Mouse (Mus musculus): ENCODE measurements around the gene Susd5. TPM values are rescaled to one million over a fixed set of nuclear protein-coding genes. Genes with fewer than 3 reads are reported as not detected.

The Susd5 gene
- 0.39 and 0.65 TPM in 2 replicates for polyA plus RNA-seq (2014; fragmentation: Nextera tagmentation; extraction: Ambion mirVana)

DNA sequence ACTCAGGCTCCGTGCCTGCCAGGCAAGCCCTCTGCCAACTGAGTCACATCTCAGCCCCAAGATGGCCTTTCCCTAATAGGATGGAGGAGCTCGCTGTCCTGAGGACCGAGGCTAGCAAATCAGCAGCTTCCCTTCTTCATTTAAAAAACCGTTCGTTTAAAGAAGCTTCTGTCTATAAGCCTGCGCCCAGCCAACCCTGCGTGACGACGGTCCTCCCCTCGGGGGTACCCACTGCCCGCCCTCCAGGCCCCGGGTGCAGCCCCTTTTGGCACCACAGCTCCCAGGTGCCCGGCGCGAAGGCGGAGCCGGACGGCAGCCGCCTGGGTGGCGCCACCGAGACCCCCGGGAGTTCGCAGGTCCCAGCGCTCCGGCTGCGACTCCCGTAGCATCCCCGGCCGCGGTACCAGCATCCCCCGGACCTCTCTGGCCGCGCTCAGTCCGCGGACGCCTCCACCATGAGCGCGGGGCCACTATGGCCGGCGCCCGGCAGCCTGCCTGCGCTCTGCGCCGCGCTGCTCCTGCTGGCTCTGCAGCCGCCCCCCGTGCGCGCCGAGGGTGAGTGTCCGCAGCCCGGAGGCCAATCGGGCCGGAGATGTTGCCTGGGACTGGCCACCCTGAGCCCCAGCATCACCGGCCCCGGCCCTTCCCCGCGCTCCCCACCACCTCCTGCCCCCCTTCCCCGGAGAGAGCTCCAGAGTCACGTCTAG lies at the start of gene Susd5:
Gene Susd5, plus strand, starts transcription at position 51 of the 707 bp plus-strand sequence.
- peak; percentile 48 for ATAC-seq (ENCODE audit: low FRiP score)
- Histone ChIP-seq H3K4me2 (replicated peaks) (peak within 1 kb of the TSS; percentile 70), H3K4me3 (replicated peaks; ENCODE audit: low read length) (peak within 1 kb of the TSS; percentile 46), H3K27ac (no peak within 1 kb of the TSS), H3K9me3 (ENCODE audit: control insufficient read depth, low read length) (no peaks in the 10 kb centered on the region), H3K9ac (peak within 1 kb of the TSS; percentile 59), H3K4me1 (replicated peaks; ENCODE audit: control insufficient read depth, insufficient read depth, low read length) (peaks cover 5% of the 10 kb centered on the region; the same call in 1 of the 2 replicates), H3K27me3 (ENCODE audit: control insufficient read depth, insufficient read depth, low read length) (peaks cover 42% of the 10 kb centered on the region), H3K36me3 (replicated peaks; ENCODE audit: control insufficient read depth, insufficient read depth) (no peaks in the 10 kb centered on the region)
- WGBS, result under 1% methylated on average over 56 of the region's 60 CpGs
- peak; percentile 26 for DNase-seq (ENCODE audit: low spot score)

DNA sequence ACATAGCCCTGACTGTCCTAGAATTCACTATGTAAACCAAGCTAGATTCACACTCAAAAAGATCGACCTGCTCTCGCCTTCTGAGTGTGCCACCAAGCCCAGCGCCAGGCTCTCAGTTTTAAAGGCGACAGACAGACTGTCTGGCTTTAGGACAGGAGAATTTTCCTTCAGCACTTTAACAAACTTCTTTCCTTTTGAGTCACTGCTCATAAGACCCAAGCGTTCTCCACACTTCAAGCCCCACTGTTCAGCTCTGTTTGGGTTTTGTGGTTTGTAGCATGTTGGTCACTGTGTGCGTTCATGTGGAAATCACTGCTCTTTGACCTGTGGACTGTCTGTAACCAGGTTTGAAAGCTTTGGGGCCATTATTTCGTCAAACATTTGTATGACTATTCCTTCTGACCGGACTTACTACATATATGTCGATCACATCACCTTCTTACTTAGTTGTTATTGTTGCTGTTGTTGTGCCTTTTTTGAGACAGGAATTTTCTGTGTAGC lies 49.0 kb upstream of the Susd5 start:
- H3K4me2 ChIP-seq (replicated peaks), result no peak overlapping the region
- H3K4me1 ChIP-seq (replicated peaks; ENCODE audit: control insufficient read depth, insufficient read depth, low read length), result no peaks in the 10 kb centered on the region
- H3K9ac ChIP-seq, result no peak overlapping the region
- no peak for ATAC-seq (ENCODE audit: low FRiP score)
- no peaks in the 10 kb centered on the region for H3K36me3 ChIP-seq (replicated peaks; ENCODE audit: control insufficient read depth, insufficient read depth)
- H3K4me3 ChIP-seq (replicated peaks; ENCODE audit: low read length), result no peak overlapping the region
- no peaks in the 10 kb centered on the region for H3K27me3 ChIP-seq (ENCODE audit: control insufficient read depth, insufficient read depth, low read length)
- H3K9me3 ChIP-seq (ENCODE audit: control insufficient read depth, low read length), result no peaks in the 10 kb centered on the region
- 94% methylated on average over 9 of the region's 9 CpGs for WGBS
- DNase-seq (ENCODE audit: low spot score), result no peak
- H3K27ac ChIP-seq, result no peak overlapping the region

DNA sequence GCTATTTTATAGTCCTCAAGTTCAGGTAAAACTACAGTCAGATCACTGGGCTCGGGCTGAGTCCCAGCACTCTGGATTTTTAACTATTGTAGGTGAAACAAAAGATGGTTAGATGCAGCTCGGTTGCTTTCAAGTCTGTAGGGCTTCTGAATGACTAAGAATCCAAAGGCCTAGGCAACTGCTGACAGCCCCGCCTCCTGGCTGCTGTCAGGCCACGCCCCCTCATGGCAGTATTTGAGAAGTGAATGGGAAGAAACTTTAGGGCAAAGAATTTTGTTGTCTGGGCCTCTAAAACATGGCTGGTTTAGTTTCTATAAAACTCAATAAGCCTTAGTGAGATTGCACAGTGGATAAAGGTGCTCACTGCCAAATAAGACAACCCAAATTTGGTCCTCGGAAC lies 47.4 kb upstream of the Susd5 start:
- H3K9me3 ChIP-seq (ENCODE audit: control insufficient read depth, low read length), result no peaks in the 10 kb centered on the region
- H3K27ac ChIP-seq, result no peak overlapping the region
- no peak for DNase-seq (ENCODE audit: low spot score)
- no peak overlapping the region for H3K4me2 ChIP-seq (replicated peaks)
- no peaks in the 10 kb centered on the region for H3K27me3 ChIP-seq (ENCODE audit: control insufficient read depth, insufficient read depth, low read length)
- no peaks in the 10 kb centered on the region for H3K4me1 ChIP-seq (replicated peaks; ENCODE audit: control insufficient read depth, insufficient read depth, low read length)
- WGBS, result 37% methylated on average over 5 of the region's 5 CpGs
- no peaks in the 10 kb centered on the region for H3K36me3 ChIP-seq (replicated peaks; ENCODE audit: control insufficient read depth, insufficient read depth)
- no peak for ATAC-seq (ENCODE audit: low FRiP score)
- H3K4me3 ChIP-seq (replicated peaks; ENCODE audit: low read length), result no peak overlapping the region
- H3K9ac ChIP-seq, result no peak overlapping the region

DNA sequence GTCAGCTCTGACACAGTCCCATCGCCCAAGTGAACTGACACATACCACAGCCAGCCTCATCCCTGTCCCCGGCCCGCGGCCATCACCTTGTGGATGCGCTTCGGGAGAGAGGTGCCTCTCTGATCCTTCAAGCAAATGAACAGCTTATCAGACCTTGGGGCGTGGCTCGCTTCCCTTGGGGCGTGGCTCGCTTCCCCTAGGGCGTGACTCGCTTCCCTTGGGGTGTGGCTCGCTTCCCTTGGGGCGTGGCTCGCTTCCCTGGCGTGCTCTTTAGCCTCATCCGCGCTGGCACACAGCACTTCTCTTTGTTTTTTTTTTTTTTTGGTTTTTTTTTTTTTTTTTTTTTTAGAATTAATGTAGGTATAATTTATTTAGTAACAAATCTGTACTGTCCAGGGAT lies 45.7 kb upstream of the Susd5 start:
- no peaks in the 10 kb centered on the region for H3K9me3 ChIP-seq (ENCODE audit: control insufficient read depth, low read length)
- no peak for ATAC-seq (ENCODE audit: low FRiP score)
- 68% methylated on average over 18 of the region's 18 CpGs for WGBS

DNA sequence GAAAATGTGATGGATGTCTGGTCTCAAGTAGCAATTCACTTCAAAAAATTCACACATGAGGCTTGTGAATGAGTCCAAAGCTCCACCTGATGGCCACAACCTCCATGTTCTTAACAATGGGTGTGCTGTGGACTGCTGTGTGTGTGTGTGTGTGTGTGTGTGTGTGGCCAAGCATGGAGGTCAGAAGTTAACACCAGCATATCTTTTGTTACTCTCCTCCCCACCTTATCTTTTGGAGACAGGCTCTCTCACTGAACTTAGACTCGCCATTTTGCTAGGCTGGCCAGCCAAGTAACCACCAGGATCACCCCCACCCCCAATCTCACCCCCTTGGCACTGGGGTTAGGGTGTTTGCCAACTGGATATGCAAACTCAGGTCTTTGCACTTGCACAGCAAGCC lies 42.9 kb upstream of the Susd5 start:
- DNase-seq (ENCODE audit: low spot score) (no peak), ATAC-seq (ENCODE audit: low FRiP score) (no peak)
- H3K4me2 ChIP-seq (replicated peaks), result no peak overlapping the region
- 88% methylated on average over 1 of the region's 1 CpGs for WGBS
- no peak overlapping the region for H3K9ac ChIP-seq
- no peaks in the 10 kb centered on the region for H3K27me3 ChIP-seq (ENCODE audit: control insufficient read depth, insufficient read depth, low read length)
- H3K9me3 ChIP-seq (ENCODE audit: control insufficient read depth, low read length), result no peaks in the 10 kb centered on the region
- no peak overlapping the region for H3K27ac ChIP-seq
- H3K4me1 ChIP-seq (replicated peaks; ENCODE audit: control insufficient read depth, insufficient read depth, low read length), result no peaks in the 10 kb centered on the region
- peaks cover 8% of the 10 kb centered on the region for H3K36me3 ChIP-seq (replicated peaks; ENCODE audit: control insufficient read depth, insufficient read depth)
- no peak overlapping the region for H3K4me3 ChIP-seq (replicated peaks; ENCODE audit: low read length)

More for the DNA sequence above, 45.7 kb upstream of the Susd5 start:
- no peak for DNase-seq (ENCODE audit: low spot score)
- H3K4me2 ChIP-seq (replicated peaks), result no peak overlapping the region
- H3K4me3 ChIP-seq (replicated peaks; ENCODE audit: low read length), result no peak overlapping the region
- H3K9ac ChIP-seq, result no peak overlapping the region
- no peaks in the 10 kb centered on the region for H3K27me3 ChIP-seq (ENCODE audit: control insufficient read depth, insufficient read depth, low read length)
- H3K4me1 ChIP-seq (replicated peaks; ENCODE audit: control insufficient read depth, insufficient read depth, low read length), result no peaks in the 10 kb centered on the region
- no peaks in the 10 kb centered on the region; the same call in 1 of the 2 replicates for H3K36me3 ChIP-seq (replicated peaks; ENCODE audit: control insufficient read depth, insufficient read depth)
- H3K27ac ChIP-seq, result no peak overlapping the region

DNA sequence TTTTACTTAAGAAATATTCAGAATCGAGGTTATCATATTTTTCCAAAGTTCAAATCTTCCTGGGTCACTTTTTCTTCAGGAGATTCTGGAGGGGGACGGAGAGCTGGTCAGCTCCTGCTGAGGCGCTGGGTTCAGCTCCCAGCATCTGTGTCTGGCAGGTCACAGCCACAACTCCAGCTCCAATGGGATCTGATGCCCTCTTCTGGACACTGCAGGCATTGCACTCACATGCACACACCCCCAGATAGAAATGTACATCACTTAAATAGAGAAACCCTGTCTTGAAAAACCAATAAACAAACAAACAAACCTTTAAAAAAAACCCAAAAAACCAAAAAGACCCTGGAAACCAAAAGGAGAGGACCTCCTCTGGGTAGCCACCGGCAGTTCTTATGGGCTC lies 41.2 kb upstream of the Susd5 start:
- Histone ChIP-seq H3K27ac (no peak overlapping the region), H3K9ac (no peak overlapping the region), H3K36me3 (replicated peaks; ENCODE audit: control insufficient read depth, insufficient read depth) (peaks cover 8% of the 10 kb centered on the region), H3K9me3 (ENCODE audit: control insufficient read depth, low read length) (no peaks in the 10 kb centered on the region), H3K4me2 (replicated peaks) (no peak overlapping the region), H3K4me1 (replicated peaks; ENCODE audit: control insufficient read depth, insufficient read depth, low read length) (no peaks in the 10 kb centered on the region), H3K27me3 (ENCODE audit: control insufficient read depth, insufficient read depth, low read length) (no peaks in the 10 kb centered on the region), H3K4me3 (replicated peaks; ENCODE audit: low read length) (no peak overlapping the region)
- DNase-seq (ENCODE audit: low spot score), result no peak
- 87% methylated on average over 4 of the region's 4 CpGs for WGBS
- ATAC-seq (ENCODE audit: low FRiP score), result no peak

DNA sequence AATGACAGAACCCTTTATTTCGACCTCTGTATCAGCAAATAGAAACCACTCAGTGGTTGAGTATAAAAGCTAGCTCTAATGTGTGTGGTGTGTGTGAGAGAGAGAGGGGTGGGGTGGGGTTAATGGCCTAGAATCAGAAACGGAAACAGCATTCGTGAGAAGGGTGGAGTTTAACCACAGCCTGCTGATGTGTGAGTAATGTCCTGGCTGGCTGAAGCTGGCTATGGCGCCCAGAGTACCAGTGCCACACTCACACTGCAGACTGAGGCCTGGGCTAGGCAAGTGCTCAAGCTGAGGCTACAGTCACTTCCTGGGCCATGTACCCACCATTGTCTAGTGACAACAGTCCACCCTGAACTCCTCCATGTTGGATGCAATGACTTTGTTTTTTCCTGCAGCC lies 40.5 kb upstream of the Susd5 start:
- ATAC-seq (ENCODE audit: low FRiP score) (no peak), DNase-seq (ENCODE audit: low spot score) (no peak)
- no peaks in the 10 kb centered on the region for H3K27me3 ChIP-seq (ENCODE audit: control insufficient read depth, insufficient read depth, low read length)
- WGBS, result 88% methylated on average over 4 of the region's 4 CpGs
- no peak overlapping the region for H3K4me2 ChIP-seq (replicated peaks)
- H3K9ac ChIP-seq, result no peak overlapping the region
- H3K4me3 ChIP-seq (replicated peaks; ENCODE audit: low read length), result no peak overlapping the region
- no peaks in the 10 kb centered on the region for H3K4me1 ChIP-seq (replicated peaks; ENCODE audit: control insufficient read depth, insufficient read depth, low read length)
- H3K27ac ChIP-seq, result no peak overlapping the region
- peaks cover 8% of the 10 kb centered on the region for H3K36me3 ChIP-seq (replicated peaks; ENCODE audit: control insufficient read depth, insufficient read depth)
- no peaks in the 10 kb centered on the region for H3K9me3 ChIP-seq (ENCODE audit: control insufficient read depth, low read length)

DNA sequence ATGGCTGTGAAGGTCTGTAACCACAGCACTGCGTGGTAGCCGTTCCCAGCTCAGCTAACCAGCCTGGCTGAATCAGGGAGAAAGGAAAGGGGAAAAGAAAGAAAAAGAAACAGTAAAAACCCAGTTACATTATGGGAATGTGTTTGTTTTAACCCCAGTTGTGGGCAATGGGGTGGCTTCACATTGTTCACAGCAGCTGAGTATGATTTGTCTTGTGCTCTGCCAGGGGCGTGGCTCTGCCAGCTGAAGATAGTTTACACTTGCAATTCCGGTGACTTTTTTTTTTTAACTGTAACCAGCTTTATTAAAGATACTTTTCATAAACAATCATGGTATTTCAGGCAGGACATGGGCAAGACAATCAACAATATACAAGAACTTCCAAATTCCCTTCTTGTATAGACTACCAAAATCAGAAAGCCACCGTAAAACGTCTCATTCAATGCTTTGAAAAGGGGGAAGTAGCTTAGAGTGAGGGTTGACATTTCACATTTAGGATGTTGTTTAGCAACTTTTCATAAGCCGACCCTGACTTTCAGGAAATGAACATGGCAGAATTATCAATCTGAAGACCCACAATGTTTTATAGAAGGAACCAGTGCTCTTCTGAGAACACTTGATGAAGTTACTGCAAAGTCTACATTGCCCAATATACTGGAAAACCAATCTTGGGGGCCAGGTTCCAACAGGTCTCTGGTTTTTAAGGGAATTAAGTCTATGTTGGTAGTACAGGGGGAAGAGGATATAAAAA lies 37.8 kb upstream of the Susd5 start:
- 88% methylated on average over 7 of the region's 7 CpGs for WGBS
- ATAC-seq (ENCODE audit: low FRiP score), result no peak

DNA sequence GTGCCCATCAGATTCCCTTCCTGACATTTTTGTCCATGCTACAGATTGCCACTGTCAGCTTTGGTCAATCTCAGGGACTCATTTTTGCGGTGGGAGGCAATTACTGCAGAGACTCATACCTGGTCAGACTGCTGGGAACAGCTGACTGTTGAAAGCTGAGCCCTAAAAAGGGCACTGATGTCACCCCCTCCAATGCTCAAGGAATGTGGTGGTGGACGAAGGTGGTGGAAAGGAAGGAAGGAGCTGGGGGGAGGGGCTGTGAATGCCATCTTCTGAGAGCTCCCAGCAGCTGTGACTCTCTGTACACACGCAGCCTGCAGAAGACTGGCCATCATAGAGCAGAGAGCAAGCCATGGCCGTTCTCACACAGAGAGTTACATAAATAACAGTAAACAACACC lies 34.8 kb upstream of the Susd5 start:
- WGBS, result 66% methylated on average over 4 of the region's 4 CpGs
- Histone ChIP-seq H3K9ac (no peak overlapping the region), H3K4me2 (replicated peaks) (no peak overlapping the region), H3K4me1 (replicated peaks; ENCODE audit: control insufficient read depth, insufficient read depth, low read length) (peaks cover 10% of the 10 kb centered on the region), H3K4me3 (replicated peaks; ENCODE audit: low read length) (no peak overlapping the region), H3K27me3 (ENCODE audit: control insufficient read depth, insufficient read depth, low read length) (no peaks in the 10 kb centered on the region), H3K36me3 (replicated peaks; ENCODE audit: control insufficient read depth, insufficient read depth) (0 out of 2 replicates have a peak, but pooled peaks cover 2% of the 10 kb centered on the region), H3K27ac (no peak overlapping the region), H3K9me3 (ENCODE audit: control insufficient read depth, low read length) (no peaks in the 10 kb centered on the region)
- ATAC-seq (ENCODE audit: low FRiP score) (no peak), DNase-seq (ENCODE audit: low spot score) (no peak)

More for the DNA sequence above, 37.8 kb upstream of the Susd5 start:
- no peak overlapping the region for H3K4me2 ChIP-seq (replicated peaks)
- H3K36me3 ChIP-seq (replicated peaks; ENCODE audit: control insufficient read depth, insufficient read depth), result peaks cover 8% of the 10 kb centered on the region
- H3K27ac ChIP-seq, result no peak overlapping the region
- H3K9me3 ChIP-seq (ENCODE audit: control insufficient read depth, low read length), result no peaks in the 10 kb centered on the region
- H3K4me1 ChIP-seq (replicated peaks; ENCODE audit: control insufficient read depth, insufficient read depth, low read length), result no peaks in the 10 kb centered on the region
- no peak for DNase-seq (ENCODE audit: low spot score)
- no peak overlapping the region for H3K9ac ChIP-seq
- no peak overlapping the region for H3K4me3 ChIP-seq (replicated peaks; ENCODE audit: low read length)
- no peaks in the 10 kb centered on the region for H3K27me3 ChIP-seq (ENCODE audit: control insufficient read depth, insufficient read depth, low read length)

Measured in hindbrain, embryonic 14.5 days (tissue).